Mouse (Mus musculus) midbrain, embryonic 16.5 days (tissue): ENCODE results near the gene Glis3. TPM values are rescaled to one million over a fixed set of nuclear protein-coding genes. Genes with fewer than 3 reads are reported as not detected.

ENCODE experiments used
- ATAC-seq: fragments of 200-750 bp; cut with Nextera tagmentation; 2 replicates; pipeline ENCODE4 v1.8.0; 2017; ENCODE audit warnings: moderate TSS enrichment
- H3K27ac ChIP-seq: fragments of 300-500 bp; sonication (generic); 2 replicates; pipeline ENCODE4 v1.5.1; 2014; ENCODE audit warnings: mild to moderate bottlenecking, low read length, mixed read lengths
- H3K27me3 ChIP-seq: fragments of 300-500 bp; sonication (generic); 2 replicates; pipeline ENCODE4 v1.6.1; 2014; ENCODE audit warnings: low read depth, low read length, mixed read lengths; ENCODE audit not compliant: control insufficient read depth, insufficient read depth
- H3K36me3 ChIP-seq: fragments of 300-500 bp; sonication (generic); 2 replicates; pipeline ENCODE4 v1.6.1; 2014; ENCODE audit warnings: mild to moderate bottlenecking, low read length, moderate library complexity, mixed read lengths; ENCODE audit not compliant: control insufficient read depth, insufficient read depth
- H3K4me1 ChIP-seq: fragments of 300-500 bp; sonication (generic); 2 replicates; pipeline ENCODE4 v1.6.1; 2014; ENCODE audit warnings: mild to moderate bottlenecking, low read length, mixed read lengths; ENCODE audit not compliant: control insufficient read depth, insufficient read depth
- H3K4me2 ChIP-seq: fragments of 300-500 bp; sonication (generic); 2 replicates; pipeline ENCODE4 v1.6.1; 2014; ENCODE audit warnings: mild to moderate bottlenecking, low read length, mixed read lengths
- H3K4me3 ChIP-seq: fragments of 300-500 bp; sonication (generic); 2 replicates; pipeline ENCODE4 v1.5.1; 2014; ENCODE audit warnings: low read depth, mild to moderate bottlenecking, low read length, moderate library complexity, mixed read lengths
- H3K9ac ChIP-seq: fragments of 300-500 bp; sonication (generic); 2 replicates; pipeline ENCODE4 v1.6.1; 2014; ENCODE audit warnings: low read depth, low read length, mixed read lengths
- H3K9me3 ChIP-seq: fragments of 300-500 bp; sonication (generic); replicated peaks from 2 replicates; pipeline ENCODE4 v1.6.1; 2014; ENCODE audit warnings: mild to moderate bottlenecking, low read length, mixed read lengths; ENCODE audit not compliant: control insufficient read depth, poor library complexity, severe bottlenecking
- WGBS: fragments of 180-500 bp; shearing (Covaris S2); extraction: QIAGEN DNeasy Blood & Tissue Kit; methylation state at CpG from one replicate; pipeline ENCODE4 v1.1.7; 2014; 5-methylcytosine and 5-hydroxymethylcytosine counted together
- polyA plus RNA-seq: library from polyadenylated mRNA; unstranded; fragments of >200 nt; fragmentation: Nextera tagmentation; extraction: Ambion mirVana; gene quantifications from 2 replicates; pipeline ENCODE4 v1.2.1, GENCODE M21; 2015

The Glis3 gene
- polyA plus RNA-seq, 1 experiment from 2014 or later: 2.7 TPM

DNA sequence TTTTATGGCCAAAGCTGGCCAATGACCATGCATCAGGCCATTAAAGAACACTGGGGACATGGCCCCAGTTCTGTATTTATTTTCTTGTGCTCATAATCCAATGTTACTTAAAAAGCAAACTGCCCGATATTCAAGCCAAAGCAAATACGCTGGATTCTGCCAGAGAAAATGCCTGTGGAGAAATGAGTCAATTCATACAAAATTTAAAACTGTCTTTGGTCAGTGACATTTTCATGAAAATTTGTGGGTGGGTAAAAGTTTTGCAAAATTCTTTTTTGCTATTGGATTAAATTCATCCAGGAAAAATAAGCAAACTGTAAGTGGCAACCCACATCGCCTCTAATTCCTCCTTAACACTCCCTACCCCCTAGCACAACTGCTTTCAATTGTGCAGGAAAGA is 154.5 kb downstream of the Glis3 start:
- H3K4me2 ChIP-seq: no peak overlapping the region
- WGBS: 96% methylated on average over 3 of the region's 3 CpGs
- no peak for ATAC-seq
- no peaks in the 10 kb centered on the region for H3K9me3 ChIP-seq
- H3K4me3 ChIP-seq: no peak overlapping the region
- no peaks in the 10 kb centered on the region for H3K36me3 ChIP-seq
- no peak overlapping the region for H3K27ac ChIP-seq
- H3K27me3 ChIP-seq: no peaks in the 10 kb centered on the region
- H3K9ac ChIP-seq: no peak overlapping the region
- H3K4me1 ChIP-seq: no peaks in the 10 kb centered on the region

GRCm38 (mm10) chr19:28522289-28522688 is 157.6 kb downstream of the Glis3 start:
- Histone ChIP-seq H3K36me3 (no peaks in the 10 kb centered on the region), H3K27me3 (no peaks in the 10 kb centered on the region), H3K9me3 (no peaks in the 10 kb centered on the region), H3K4me2 (no peak overlapping the region), H3K4me1 (no peaks in the 10 kb centered on the region), H3K4me3 (no peak overlapping the region), H3K9ac (no peak overlapping the region), H3K27ac (no peak overlapping the region)
- WGBS: 83% methylated on average over 3 of the region's 3 CpGs
- ATAC-seq: no peak

DNA sequence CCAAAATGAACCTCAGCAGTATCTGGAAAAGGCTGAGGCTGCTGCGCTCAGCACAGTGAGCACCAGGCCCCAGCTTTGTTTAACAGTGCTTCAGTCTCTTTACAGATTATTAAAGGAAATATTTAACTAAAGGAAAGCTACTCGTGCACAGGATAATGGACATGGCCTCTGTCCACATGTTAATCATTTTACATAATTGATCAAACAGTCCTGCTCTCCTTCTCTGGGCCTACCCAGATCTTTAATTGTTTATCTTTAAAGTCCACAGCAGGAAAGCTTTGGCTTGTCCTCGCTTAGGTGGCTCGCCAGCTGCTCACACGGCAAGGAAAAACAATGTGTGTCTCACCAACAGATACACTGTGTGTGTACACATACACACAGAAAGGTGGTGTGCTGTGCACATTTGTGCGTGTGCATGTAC is 159.1 kb downstream of the Glis3 start:
- no peak overlapping the region for H3K9ac ChIP-seq
- no peak overlapping the region for H3K27ac ChIP-seq
- ATAC-seq: no peak
- no peaks in the 10 kb centered on the region for H3K9me3 ChIP-seq
- H3K36me3 ChIP-seq: no peaks in the 10 kb centered on the region
- H3K4me2 ChIP-seq: no peak overlapping the region
- no peaks in the 10 kb centered on the region for H3K4me1 ChIP-seq
- no peak overlapping the region for H3K4me3 ChIP-seq
- H3K27me3 ChIP-seq: no peaks in the 10 kb centered on the region
- 56% methylated on average over 6 of the region's 6 CpGs for WGBS

GRCm38 (mm10) chr19:28520128-28520745 is 159.6 kb downstream of the Glis3 start:
- Histone ChIP-seq H3K4me2 (no peak overlapping the region), H3K27me3 (no peaks in the 10 kb centered on the region), H3K27ac (no peak overlapping the region), H3K4me3 (no peak overlapping the region), H3K9me3 (no peaks in the 10 kb centered on the region), H3K36me3 (no peaks in the 10 kb centered on the region), H3K9ac (no peak overlapping the region), H3K4me1 (no peaks in the 10 kb centered on the region)
- no peak for ATAC-seq
- WGBS: 91% methylated on average over 8 of the region's 8 CpGs

DNA sequence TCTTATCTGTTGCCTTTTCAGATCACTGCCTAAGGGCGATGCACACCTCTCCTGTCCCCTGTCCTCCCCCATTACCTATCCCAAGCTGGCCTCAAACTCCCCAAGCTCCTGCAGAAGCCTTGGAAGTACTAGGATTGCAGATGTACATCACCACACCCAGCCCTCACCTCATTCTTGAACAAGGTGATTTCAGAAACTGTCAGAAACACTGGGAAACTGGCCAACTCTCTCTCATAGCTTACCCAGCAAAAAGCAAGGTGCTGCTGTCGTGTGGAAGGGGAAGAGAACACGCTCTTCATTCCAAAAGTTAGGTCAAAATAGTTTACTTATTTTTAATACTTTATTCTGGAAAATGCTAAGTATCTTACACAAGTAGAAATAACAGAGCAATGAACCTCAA is 160.6 kb downstream of the Glis3 start:
- Histone ChIP-seq H3K36me3 (no peaks in the 10 kb centered on the region), H3K4me1 (no peaks in the 10 kb centered on the region), H3K9ac (no peak overlapping the region), H3K27ac (no peak overlapping the region), H3K27me3 (no peaks in the 10 kb centered on the region), H3K4me3 (no peak overlapping the region), H3K4me2 (no peak overlapping the region), H3K9me3 (no peaks in the 10 kb centered on the region)
- ATAC-seq: no peak
- WGBS: 88% methylated on average over 3 of the region's 3 CpGs

DNA sequence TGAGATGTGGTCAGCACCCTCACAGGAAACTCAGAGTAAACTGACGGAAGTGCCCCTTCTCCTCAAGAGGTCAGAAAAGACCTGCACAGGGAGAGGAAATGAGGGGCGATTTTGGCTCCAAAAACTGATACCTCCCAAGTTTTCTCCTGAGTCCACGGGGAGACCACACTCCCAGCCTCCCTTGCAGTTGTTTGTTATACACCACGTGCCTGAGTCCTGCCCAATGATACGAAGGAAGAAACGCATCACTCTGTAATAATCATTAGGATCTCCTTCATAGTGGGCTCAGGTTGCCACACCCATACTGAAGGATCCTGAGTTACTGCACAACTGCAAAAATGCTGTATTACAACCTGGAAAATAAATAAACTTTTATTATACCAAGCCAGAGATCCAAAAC is 161.0 kb downstream of the Glis3 start:
- Histone ChIP-seq H3K4me3 (no peak overlapping the region), H3K27me3 (no peaks in the 10 kb centered on the region), H3K36me3 (no peaks in the 10 kb centered on the region), H3K4me1 (no peaks in the 10 kb centered on the region), H3K9ac (no peak overlapping the region), H3K27ac (no peak overlapping the region), H3K4me2 (no peak overlapping the region), H3K9me3 (no peaks in the 10 kb centered on the region)
- no peak for ATAC-seq
- 91% methylated on average over 6 of the region's 6 CpGs for WGBS

DNA sequence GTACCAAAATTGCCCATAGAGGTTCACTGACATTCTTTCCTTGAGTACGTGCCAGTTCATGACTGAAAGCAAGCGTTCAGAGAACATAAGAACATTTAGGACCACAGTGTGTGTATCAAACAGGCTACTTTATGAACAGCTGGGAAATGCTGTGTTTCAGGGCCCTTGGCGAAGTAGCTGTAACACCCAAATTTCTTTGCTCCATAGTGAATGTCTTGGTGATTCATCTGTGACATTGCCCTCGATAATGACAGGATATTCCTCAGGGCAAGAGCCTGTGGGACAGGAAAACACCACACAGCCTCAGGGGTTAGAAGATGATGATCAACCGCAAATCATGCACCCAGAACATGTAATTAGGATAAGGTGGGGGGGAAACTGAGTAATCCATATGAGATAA is 161.6 kb downstream of the Glis3 start:
- Histone ChIP-seq H3K27ac (no peak overlapping the region), H3K4me1 (no peaks in the 10 kb centered on the region), H3K4me3 (no peak overlapping the region), H3K9me3 (no peaks in the 10 kb centered on the region), H3K9ac (no peak overlapping the region), H3K36me3 (no peaks in the 10 kb centered on the region), H3K27me3 (no peaks in the 10 kb centered on the region), H3K4me2 (no peak overlapping the region)
- 83% methylated on average over 5 of the region's 5 CpGs for WGBS
- ATAC-seq: no peak

- Histone ChIP-seq H3K27me3 (no peaks in the 10 kb centered on the region), H3K4me1 (no peaks in the 10 kb centered on the region), H3K27ac (no peak overlapping the region), H3K4me2 (no peak overlapping the region), H3K36me3 (no peaks in the 10 kb centered on the region), H3K9ac (no peak overlapping the region), H3K4me3 (no peak overlapping the region), H3K9me3 (no peaks in the 10 kb centered on the region)
- ATAC-seq: no peak
- WGBS: 44% methylated on average over 9 of the region's 9 CpGs
These were observed 162.3 kb downstream of the Glis3 start for GRCm38 (mm10) chr19:28517464-28518080.

- H3K4me2 ChIP-seq: no peak overlapping the region
- 48% methylated on average over 6 of the region's 6 CpGs for WGBS
- no peak for ATAC-seq
These were observed 163.4 kb downstream of the Glis3 start for GRCm38 (mm10) chr19:28516487-28516886.

More at GRCm38 (mm10) chr19:28516487-28516886, 163.4 kb downstream of the Glis3 start:
- Histone ChIP-seq H3K36me3 (no peaks in the 10 kb centered on the region), H3K27me3 (no peaks in the 10 kb centered on the region), H3K27ac (no peak overlapping the region), H3K4me1 (no peaks in the 10 kb centered on the region), H3K9ac (no peak overlapping the region), H3K4me3 (no peak overlapping the region), H3K9me3 (no peaks in the 10 kb centered on the region)
